Mouse (Mus musculus) c-Kit-positive CD71-negative TER-119-negative erythroid progenitor cells, embryonic 14.5 days (primary cell): ENCODE measurements around the gene Myrfl.

Source experiments
- DNase-seq: peaks from one replicate; pipeline ENCODE4 v3.0.0-alpha.2; 2013; ENCODE audit warnings: low read depth

The Myrfl gene

GRCm38 (mm10) chr10:116759816-116760215 is 136.9 kb downstream of the Myrfl start:
- DNase-seq, result no peak

GRCm38 (mm10) chr10:116755881-116756581 is 140.7 kb downstream of the Myrfl start:
- no peak for DNase-seq

- DNase-seq, result no peak
Observed at GRCm38 (mm10) chr10:116754940-116755339, 141.8 kb downstream of the Myrfl start.

GRCm38 (mm10) chr10:116750895-116751294 is 145.8 kb downstream of the Myrfl start:
- no peak for DNase-seq

- DNase-seq, result no peak
Observed at GRCm38 (mm10) chr10:116750062-116750461, 146.7 kb downstream of the Myrfl start.

- no peak for DNase-seq
Observed at GRCm38 (mm10) chr10:116748681-116749080, 148.0 kb downstream of the Myrfl start.

- no peak for DNase-seq
Observed at GRCm38 (mm10) chr10:116746281-116747011, 150.3 kb downstream of the Myrfl start.

GRCm38 (mm10) chr10:116742696-116743095 is 154.0 kb downstream of the Myrfl start:
- DNase-seq, result no peak

GRCm38 (mm10) chr10:116742189-116742588 is 154.5 kb downstream of the Myrfl start:
- DNase-seq, result no peak

- no peak for DNase-seq
Observed at GRCm38 (mm10) chr10:116741343-116741742, 155.4 kb downstream of the Myrfl start.

GRCm38 (mm10) chr10:116740073-116740472 is 156.6 kb downstream of the Myrfl start:
- DNase-seq, result no peak

- DNase-seq, result no peak
Observed at GRCm38 (mm10) chr10:116738533-116738932, 158.2 kb downstream of the Myrfl start.

- no peak for DNase-seq
Observed at GRCm38 (mm10) chr10:116735607-116736006, 161.1 kb downstream of the Myrfl start.

GRCm38 (mm10) chr10:116733651-116734050 is 163.1 kb downstream of the Myrfl start:
- DNase-seq, result no peak

- no peak for DNase-seq
Observed at GRCm38 (mm10) chr10:116730033-116730652, 166.6 kb downstream of the Myrfl start.

GRCm38 (mm10) chr10:116728860-116729259 is 167.9 kb downstream of the Myrfl start:
- DNase-seq, result no peak

- DNase-seq, result no peak
Observed at GRCm38 (mm10) chr10:116727702-116728298, 168.9 kb downstream of the Myrfl start.
